Mouse (Mus musculus) T-helper 1 cell (primary cell): ENCODE measurements at regions not wholly inside any gene's neighbourhood (a gene's known extent, or its start where the extent isn't known, plus 50 kb on each side); places are given as distances from the start of the nearest gene placed in this dataset.

Source experiments
- in situ Hi-C: fragments of 300-600 bp; cut with MboI, MseI; formaldehyde crosslinking; loops from one replicate; pipeline ENCODE4 v1.15.1; 2025; ENCODE audit warnings: high pct_unique_total_duplicates

- in situ Hi-C loops: no loop called here
These were observed 68.9 kb downstream of the Tbx3 start for GRCm38 (mm10) chr5:119739386-119739785.

GRCm38 (mm10) chr5:119741116-119741515, 70.6 kb downstream of the Tbx3 start:
- in situ Hi-C loops: no loop called here

DNA sequence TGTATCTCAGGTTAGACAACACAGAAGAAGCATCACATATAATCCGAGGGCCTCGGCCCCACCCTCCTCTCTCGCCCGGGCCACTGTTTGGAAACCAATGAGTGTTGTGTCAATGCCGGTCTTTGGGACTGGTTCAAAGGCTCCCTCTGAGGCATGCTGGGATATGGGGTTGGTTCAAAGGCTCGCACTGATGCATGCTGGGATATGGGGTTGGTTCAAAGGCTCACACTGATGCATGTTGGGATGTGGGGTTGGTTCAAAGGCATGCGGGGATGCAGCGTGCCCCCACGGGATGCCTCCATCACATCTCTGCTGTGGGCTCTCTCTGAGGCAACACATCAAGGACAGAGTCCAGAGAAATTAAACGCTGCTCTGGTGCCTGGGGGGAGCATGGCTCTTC, 73.3 kb downstream of the Tbx3 start:
- in situ Hi-C loops: no loop called here

- in situ Hi-C loops: loop anchor here (5.0 kb wide), 1 partner anchor 345 kb away; no protein-coding TSS in a partner anchor
These were observed 76.6 kb downstream of the Tbx3 start for GRCm38 (mm10) chr5:119747038-119747437.

GRCm38 (mm10) chr5:119748667-119749066, 78.2 kb downstream of the Tbx3 start:
- in situ Hi-C loops: loop anchor here (5.0 kb wide), 1 partner anchor 344 kb away; no protein-coding TSS in a partner anchor

DNA sequence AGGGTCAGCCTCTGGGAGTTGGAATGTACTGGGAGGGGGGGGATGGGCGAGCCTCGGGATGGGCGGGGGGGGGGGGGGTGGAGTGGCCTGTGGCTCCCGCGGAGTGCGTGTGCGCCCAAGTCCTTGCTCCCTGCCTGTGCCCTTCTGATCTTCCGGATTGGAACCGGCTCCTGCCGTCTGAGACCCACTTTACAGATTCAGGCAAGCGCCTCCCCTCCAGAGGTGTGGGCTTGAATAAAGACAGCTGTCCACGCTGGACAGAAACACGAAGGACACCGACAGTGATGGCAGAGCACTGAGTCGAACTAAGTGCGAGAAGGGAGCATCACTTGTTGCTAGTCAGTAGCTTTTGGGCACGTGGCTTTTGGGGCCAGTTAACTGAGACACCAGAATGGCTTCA, 78.7 kb downstream of the Tbx3 start:
- in situ Hi-C loops: loop anchor here (5.0 kb wide), 1 partner anchor 343 kb away; no protein-coding TSS in a partner anchor

GRCm38 (mm10) chr5:119755782-119756181, 76.7 kb upstream of the Tbx5 start:
- in situ Hi-C loops: no loop called here

DNA sequence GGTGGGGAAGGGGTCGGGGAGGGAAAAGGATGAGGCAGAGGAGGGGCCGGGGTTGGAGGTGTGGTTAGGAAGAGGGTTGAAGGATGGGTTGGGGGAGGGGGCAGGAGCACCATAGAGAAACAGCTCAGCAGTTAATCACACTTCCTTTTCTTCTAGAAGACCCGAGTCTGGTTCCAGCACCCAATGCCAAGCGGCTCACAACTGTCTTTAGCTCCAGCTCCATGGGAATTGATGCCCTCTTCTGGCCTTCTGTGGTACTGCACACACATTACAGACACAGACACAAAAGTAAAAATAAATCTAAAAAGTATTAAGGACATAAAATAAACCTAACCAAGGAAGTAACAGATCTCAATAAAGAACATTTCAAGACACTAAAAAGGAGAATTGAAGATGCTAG, 73.6 kb upstream of the Tbx5 start:
- in situ Hi-C loops: no loop called here

- in situ Hi-C loops: no loop called here
These were observed 70.4 kb upstream of the Tbx5 start for GRCm38 (mm10) chr5:119762102-119762501.

- in situ Hi-C loops: no loop called here
These were observed 69.1 kb upstream of the Tbx5 start for GRCm38 (mm10) chr5:119763337-119763736.

DNA sequence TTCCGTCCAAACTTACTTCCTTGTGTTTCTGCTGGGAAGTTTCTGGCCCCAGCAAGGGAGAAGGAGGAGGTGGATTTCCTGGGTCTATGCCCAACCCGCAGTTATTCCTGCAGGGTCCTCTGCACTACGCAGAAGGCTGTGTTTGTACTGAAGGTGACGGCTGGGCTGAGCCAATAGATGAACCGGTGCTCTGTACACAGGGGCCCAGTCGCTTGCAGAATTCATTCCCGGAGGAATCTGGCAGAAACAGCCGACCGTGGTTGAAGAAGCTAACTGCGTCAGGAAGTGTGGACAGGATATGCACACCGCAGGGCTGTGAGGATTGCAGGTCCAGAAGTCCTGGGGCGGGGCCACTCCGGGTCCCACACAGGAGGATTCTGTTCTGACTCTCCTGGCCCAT, 66.1 kb upstream of the Tbx5 start:
- in situ Hi-C loops: no loop called here

- in situ Hi-C loops: no loop called here
These were observed 61.5 kb upstream of the Tbx5 start for GRCm38 (mm10) chr5:119770951-119771350.

DNA sequence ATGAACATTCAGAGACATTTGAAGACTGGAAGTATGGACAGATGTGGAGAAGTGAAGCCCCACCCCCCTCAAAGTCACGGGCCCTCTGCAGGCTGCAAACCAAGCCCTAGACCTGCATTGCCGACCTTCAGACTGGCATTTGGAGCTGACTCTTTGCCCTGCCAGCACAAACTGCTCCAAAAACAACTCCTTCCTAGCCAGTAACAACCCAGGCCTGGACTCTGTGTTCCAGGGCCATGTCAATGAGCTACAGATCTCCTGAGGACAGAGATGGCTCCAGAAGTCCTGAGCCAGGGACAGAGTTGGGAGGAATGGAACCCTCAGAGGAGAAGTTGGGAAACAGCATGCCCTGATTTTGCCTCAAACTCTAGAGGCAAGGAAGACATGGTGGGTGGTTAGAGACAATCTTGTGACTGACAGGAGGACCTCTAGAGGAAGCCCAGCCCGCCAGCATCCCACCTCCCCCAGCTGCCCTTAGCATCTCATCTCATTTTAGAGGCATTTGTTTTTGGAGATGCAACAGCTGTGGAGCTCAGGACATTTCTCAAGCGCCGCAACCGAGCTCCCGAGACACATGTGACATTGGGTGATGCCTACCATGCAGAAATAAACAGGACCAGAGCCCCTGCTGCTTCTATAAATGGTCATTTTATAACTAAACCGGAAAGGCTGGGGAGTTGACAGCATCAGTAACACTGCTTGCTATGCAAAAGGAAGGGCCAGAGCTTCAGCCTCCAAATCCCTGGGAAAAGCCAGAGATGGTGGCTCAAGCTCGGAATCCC, 56.2 kb upstream of the Tbx5 start:
- in situ Hi-C loops: loop anchor here (5.0 kb wide), 1 partner anchor 291 kb away; no protein-coding TSS in a partner anchor

DNA sequence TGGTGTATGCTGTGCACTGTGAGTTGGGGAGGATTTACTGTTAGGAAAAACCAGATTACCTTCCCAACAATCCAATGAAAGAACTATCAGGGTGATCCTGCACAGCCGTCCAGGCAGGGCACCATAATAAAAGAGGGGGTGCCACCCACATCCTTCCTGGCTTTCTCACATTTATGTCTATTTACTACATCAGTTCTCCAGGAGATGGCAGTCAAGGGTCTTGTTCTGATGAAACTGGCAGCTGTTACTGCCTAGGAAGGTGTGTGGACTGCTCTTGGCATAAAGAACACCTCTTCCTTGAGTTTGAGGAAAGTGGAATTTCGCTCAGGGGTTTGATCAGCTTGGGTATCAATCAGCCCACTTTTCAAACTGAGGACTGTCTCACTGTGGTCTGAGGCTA, 54.6 kb upstream of the Tbx5 start:
- in situ Hi-C loops: loop anchor here (5.0 kb wide), 1 partner anchor 289 kb away; no protein-coding TSS in a partner anchor

DNA sequence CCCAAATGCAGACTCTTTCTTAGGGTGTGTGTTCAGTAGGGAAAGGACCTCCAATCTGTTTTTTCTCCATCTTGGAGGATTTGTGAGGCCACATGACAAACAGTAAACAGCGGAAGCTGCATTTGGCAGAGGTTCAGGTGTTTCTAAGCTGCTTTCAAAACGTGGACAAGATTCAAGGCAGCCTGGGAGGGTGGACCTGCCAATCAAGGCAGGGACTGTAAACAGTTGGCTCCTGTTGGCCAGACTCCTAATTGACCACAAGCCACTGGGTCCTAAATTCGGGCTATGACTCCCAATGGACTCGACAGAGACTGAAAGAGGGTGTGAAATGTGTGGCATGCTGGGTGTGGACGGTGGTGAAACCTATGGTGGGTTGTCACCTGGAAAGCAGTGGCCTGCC, 51.1 kb upstream of the Tbx5 start:
- in situ Hi-C loops: no loop called here
